Mouse (Mus musculus): ENCODE measurements around the gene Bank1. TPM values are rescaled to one million over a fixed set of nuclear protein-coding genes. Genes with fewer than 3 reads are reported as not detected.

Bank1 gene
- polyA plus RNA-seq, 1 experiment = not detected

GRCm38 (mm10) chr3:136132013-136132412 lies 193.9 kb downstream of the Bank1 start:
- H3K36me3 ChIP-seq (ENCODE audit: control insufficient read depth, insufficient read depth) = no peaks in the 10 kb centered on the region
- H3K79me2 ChIP-seq (ENCODE audit: control insufficient read depth, insufficient read depth) = no peaks in the 10 kb centered on the region
- H3K27me3 ChIP-seq (ENCODE audit: control insufficient read depth, insufficient read depth, insufficient read length) = no peaks in the 10 kb centered on the region
- H3K4me3 ChIP-seq = no peak overlapping the region
- no peak overlapping the region for H3ac ChIP-seq (ENCODE audit: control insufficient read depth, insufficient read length)
- no peak overlapping the region for H3K4me2 ChIP-seq (ENCODE audit: low read depth)
- TF ChIP-seq POLR2AphosphoS2 (IDR thresholded peaks at IDR 0.05; ENCODE audit: insufficient read length, low read depth) (no peak), POLR2A (IDR thresholded peaks at IDR 0.05; ENCODE audit: insufficient read length, low read depth) (no peak), TCF12 (IDR thresholded peaks at IDR 0.05; ENCODE audit: insufficient read depth, poor library complexity, severe bottlenecking) (no peak), MYOG (IDR thresholded peaks at IDR 0.05; ENCODE audit: control insufficient read depth in 1 of 3, insufficient read depth in 1 of 3, insufficient read length in 2 of 3, low read depth in 2 of 3) (no peak), TCF3 (IDR thresholded peaks at IDR 0.05; ENCODE audit: insufficient read length, low read depth) (no peak), E2F4 (IDR thresholded peaks at IDR 0.05; ENCODE audit: insufficient read depth) (no peak), MAX (IDR thresholded peaks at IDR 0.05; ENCODE audit: low read depth) (no peak), MYOD1 (IDR thresholded peaks at IDR 0.05; ENCODE audit: control insufficient read depth in 1 of 3, insufficient read length in 2 of 3, low read depth in 2 of 3) (no peak), USF1 (IDR thresholded peaks at IDR 0.05; ENCODE audit: low read depth) (no peak), SRF (IDR thresholded peaks at IDR 0.05; ENCODE audit: control insufficient read depth, insufficient read length, low read depth) (no peak)

- TF ChIP-seq REST (IDR thresholded peaks at IDR 0.05; ENCODE audit: insufficient read depth, insufficient read length) (no peak), MYOD1 (IDR thresholded peaks at IDR 0.05; ENCODE audit: control insufficient read depth in 1 of 3, insufficient read length in 2 of 3, low read depth in 2 of 3) (no peak), TCF3 (IDR thresholded peaks at IDR 0.05; ENCODE audit: insufficient read length, low read depth) (no peak), POLR2A (IDR thresholded peaks at IDR 0.05; ENCODE audit: insufficient read length, low read depth) (no peak), SRF (IDR thresholded peaks at IDR 0.05; ENCODE audit: control insufficient read depth, insufficient read length, low read depth) (no peak), CEBPB (IDR thresholded peaks at IDR 0.05; ENCODE audit: insufficient read depth, poor library complexity, severe bottlenecking) (no peak), USF1 (IDR thresholded peaks at IDR 0.05; ENCODE audit: low read depth) (no peak), TCF12 (IDR thresholded peaks at IDR 0.05; ENCODE audit: insufficient read depth, poor library complexity, severe bottlenecking) (no peak), POLR2AphosphoS2 (IDR thresholded peaks at IDR 0.05; ENCODE audit: insufficient read length, low read depth) (no peak), MYOG (IDR thresholded peaks at IDR 0.05; ENCODE audit: control insufficient read depth in 1 of 3, insufficient read depth in 1 of 3, insufficient read length in 2 of 3, low read depth in 2 of 3) (no peak), E2F4 (IDR thresholded peaks at IDR 0.05; ENCODE audit: insufficient read depth) (no peak), MAX (IDR thresholded peaks at IDR 0.05; ENCODE audit: low read depth) (no peak)
- Histone ChIP-seq H3K4me3 (no peak overlapping the region), H3K4me2 (ENCODE audit: low read depth) (no peak overlapping the region), H3K27me3 (ENCODE audit: control insufficient read depth, insufficient read depth, insufficient read length) (no peaks in the 10 kb centered on the region), H3ac (ENCODE audit: control insufficient read depth, insufficient read length) (no peak overlapping the region), H3K79me2 (ENCODE audit: control insufficient read depth, insufficient read depth) (no peaks in the 10 kb centered on the region), H3K36me3 (ENCODE audit: control insufficient read depth, insufficient read depth) (no peaks in the 10 kb centered on the region)
These were observed 210.2 kb downstream of the Bank1 start for GRCm38 (mm10) chr3:136115478-136116215.

- Histone ChIP-seq H3K36me3 (ENCODE audit: control insufficient read depth, insufficient read depth) (no peaks in the 10 kb centered on the region), H3K4me3 (no peak overlapping the region), H3K4me2 (ENCODE audit: low read depth) (no peak overlapping the region), H3K27me3 (ENCODE audit: control insufficient read depth, insufficient read depth, insufficient read length) (no peaks in the 10 kb centered on the region), H3K79me2 (ENCODE audit: control insufficient read depth, insufficient read depth) (no peaks in the 10 kb centered on the region), H3ac (ENCODE audit: control insufficient read depth, insufficient read length) (no peak overlapping the region)
- TF ChIP-seq USF1 (IDR thresholded peaks at IDR 0.05; ENCODE audit: low read depth) (no peak), SRF (IDR thresholded peaks at IDR 0.05; ENCODE audit: control insufficient read depth, insufficient read length, low read depth) (no peak), E2F4 (IDR thresholded peaks at IDR 0.05; ENCODE audit: insufficient read depth) (no peak), REST (IDR thresholded peaks at IDR 0.05; ENCODE audit: insufficient read depth, insufficient read length) (no peak), POLR2AphosphoS2 (IDR thresholded peaks at IDR 0.05; ENCODE audit: insufficient read length, low read depth) (no peak), MAX (IDR thresholded peaks at IDR 0.05; ENCODE audit: low read depth) (no peak), MYOG (IDR thresholded peaks at IDR 0.05; ENCODE audit: control insufficient read depth in 1 of 3, insufficient read depth in 1 of 3, insufficient read length in 2 of 3, low read depth in 2 of 3) (no peak), TCF3 (IDR thresholded peaks at IDR 0.05; ENCODE audit: insufficient read length, low read depth) (no peak), CEBPB (IDR thresholded peaks at IDR 0.05; ENCODE audit: insufficient read depth, poor library complexity, severe bottlenecking) (no peak), MYOD1 (IDR thresholded peaks at IDR 0.05; ENCODE audit: control insufficient read depth in 1 of 3, insufficient read length in 2 of 3, low read depth in 2 of 3) (no peak), POLR2A (IDR thresholded peaks at IDR 0.05; ENCODE audit: insufficient read length, low read depth) (no peak), TCF12 (IDR thresholded peaks at IDR 0.05; ENCODE audit: insufficient read depth, poor library complexity, severe bottlenecking) (no peak)
These were observed 216.3 kb downstream of the Bank1 start for GRCm38 (mm10) chr3:136109411-136110139.

- Histone ChIP-seq H3K4me3 (no peak overlapping the region), H3K79me2 (ENCODE audit: control insufficient read depth, insufficient read depth) (no peaks in the 10 kb centered on the region)
These were observed 219.4 kb downstream of the Bank1 start for GRCm38 (mm10) chr3:136106452-136106851.

More at GRCm38 (mm10) chr3:136106452-136106851, 219.4 kb downstream of the Bank1 start:
- TF ChIP-seq MYOG (IDR thresholded peaks at IDR 0.05; ENCODE audit: control insufficient read depth in 1 of 3, insufficient read depth in 1 of 3, insufficient read length in 2 of 3, low read depth in 2 of 3) = no peak
- TF ChIP-seq POLR2AphosphoS2 (IDR thresholded peaks at IDR 0.05; ENCODE audit: insufficient read length, low read depth) = no peak
- TF ChIP-seq SRF (IDR thresholded peaks at IDR 0.05; ENCODE audit: control insufficient read depth, insufficient read length, low read depth) = no peak
- no peak for TF ChIP-seq POLR2A (IDR thresholded peaks at IDR 0.05; ENCODE audit: insufficient read length, low read depth)
- TF ChIP-seq USF1 (IDR thresholded peaks at IDR 0.05; ENCODE audit: low read depth) = no peak
- Histone ChIP-seq H3K27me3 (ENCODE audit: control insufficient read depth, insufficient read depth, insufficient read length) (no peaks in the 10 kb centered on the region), H3K4me2 (ENCODE audit: low read depth) (no peak overlapping the region), H3K36me3 (ENCODE audit: control insufficient read depth, insufficient read depth) (no peaks in the 10 kb centered on the region), H3ac (ENCODE audit: control insufficient read depth, insufficient read length) (no peak overlapping the region)

All from myocyte (in vitro differentiated cells).